Mouse (Mus musculus) adipocyte (in vitro differentiated cells): ENCODE data around the gene Ppard.

Experiments used
- DNase-seq: peaks from one replicate; pipeline ENCODE4 v3.0.0-alpha.2; 2016; ENCODE audit warnings: low spot score

The Ppard gene

GRCm38 (mm10) chr17:28255651-28256050 is 23.2 kb downstream of the Ppard start:
- no peak for DNase-seq

GRCm38 (mm10) chr17:28256651-28257328 is 24.3 kb downstream of the Ppard start:
- peak; percentile 85 for DNase-seq

GRCm38 (mm10) chr17:28258325-28258724 is 25.8 kb downstream of the Ppard start:
- no peak for DNase-seq

DNA sequence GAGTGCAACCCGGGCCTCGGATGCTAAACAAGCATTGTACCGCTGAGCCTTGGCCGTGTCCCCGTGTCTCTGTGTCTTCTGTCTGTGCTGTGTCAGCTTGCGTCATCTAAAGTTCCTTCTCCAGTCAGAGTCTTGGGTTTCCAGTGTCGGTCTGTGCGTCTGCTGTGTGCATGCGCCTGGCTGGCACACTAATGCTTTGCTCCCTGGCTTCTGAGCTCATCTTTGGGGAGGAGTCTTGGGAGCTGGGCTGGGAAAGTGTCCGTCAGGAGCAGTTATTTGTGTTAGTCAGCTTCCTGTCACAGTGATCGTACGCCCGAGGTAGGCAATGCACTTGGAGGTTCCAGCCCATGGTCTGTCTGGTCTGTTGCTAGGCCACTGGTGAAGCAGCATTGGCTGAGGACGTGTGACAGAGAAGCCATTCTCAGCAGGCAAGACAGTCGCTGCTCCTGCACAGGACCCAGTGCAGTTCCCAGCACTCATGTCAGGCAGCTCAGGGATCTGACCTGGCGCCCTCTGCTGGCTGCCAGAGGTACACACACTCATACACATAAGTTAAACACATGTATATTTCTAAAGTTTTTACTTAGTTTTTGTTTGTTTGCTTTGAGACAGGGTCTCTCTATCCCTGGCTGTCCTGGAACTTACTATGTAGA is 27.5 kb downstream of the Ppard start:
- peak; percentile 65 for DNase-seq

- no peak for DNase-seq
These were observed 28.0 kb downstream of the Ppard start for GRCm38 (mm10) chr17:28260543-28260909.

DNA sequence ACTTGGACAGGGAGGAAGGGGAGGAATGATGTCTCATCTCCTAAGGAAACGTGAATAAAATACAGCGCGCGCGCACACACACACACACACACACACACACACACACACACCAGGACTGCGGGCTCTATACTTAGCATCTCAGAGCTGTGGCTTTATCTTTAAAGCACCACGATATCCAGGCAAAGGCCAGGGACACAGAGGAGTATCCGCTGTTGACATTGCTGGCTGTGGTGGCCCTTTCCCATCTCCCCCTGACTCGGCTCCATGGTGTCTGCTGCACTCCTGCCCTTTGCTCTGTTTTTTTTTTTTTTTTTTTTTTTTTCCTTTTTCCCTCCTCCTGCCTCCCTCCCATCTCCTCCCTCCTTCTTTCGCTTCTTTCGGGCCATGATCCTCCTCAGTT is 29.3 kb downstream of the Ppard start:
- no peak for DNase-seq

DNA sequence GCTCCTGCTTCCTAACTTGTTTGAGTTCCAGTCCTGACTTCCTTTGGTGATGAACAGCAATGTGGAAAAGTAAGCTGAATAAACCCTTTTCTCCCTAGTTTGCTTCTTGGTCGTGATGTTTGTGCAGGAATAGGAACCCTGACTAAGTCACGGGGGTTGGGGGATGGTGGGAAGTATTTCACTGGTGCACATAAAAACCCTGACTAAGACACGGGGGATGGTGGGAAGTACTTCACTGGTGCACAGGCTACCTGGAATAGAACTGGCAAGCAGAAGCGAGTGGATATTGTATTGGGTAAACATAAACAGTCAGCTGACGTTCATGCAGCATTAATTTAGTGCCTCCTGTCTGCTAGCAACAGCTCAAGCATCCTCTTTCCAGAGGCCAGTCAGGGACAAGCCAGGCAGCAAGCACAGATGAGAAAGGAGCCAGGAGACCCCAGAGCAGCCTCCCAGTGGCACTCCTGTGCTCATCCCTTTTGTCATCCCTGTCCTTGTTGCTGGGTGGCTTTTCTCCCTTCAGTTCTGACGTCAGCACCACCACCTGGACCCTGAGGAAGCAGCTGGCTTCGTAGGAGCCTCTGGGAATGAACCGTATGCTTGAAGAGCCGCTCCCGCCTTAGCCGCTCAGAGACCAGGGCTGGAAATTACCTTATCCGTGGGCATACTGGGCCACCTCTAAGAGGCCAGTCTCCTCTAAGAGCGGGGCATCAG is 30.8 kb downstream of the Ppard start:
- no peak for DNase-seq

GRCm38 (mm10) chr17:28267251-28267650 is 34.8 kb downstream of the Ppard start:
- no peak for DNase-seq

GRCm38 (mm10) chr17:28270165-28270564 is 37.7 kb downstream of the Ppard start:
- no peak for DNase-seq

DNA sequence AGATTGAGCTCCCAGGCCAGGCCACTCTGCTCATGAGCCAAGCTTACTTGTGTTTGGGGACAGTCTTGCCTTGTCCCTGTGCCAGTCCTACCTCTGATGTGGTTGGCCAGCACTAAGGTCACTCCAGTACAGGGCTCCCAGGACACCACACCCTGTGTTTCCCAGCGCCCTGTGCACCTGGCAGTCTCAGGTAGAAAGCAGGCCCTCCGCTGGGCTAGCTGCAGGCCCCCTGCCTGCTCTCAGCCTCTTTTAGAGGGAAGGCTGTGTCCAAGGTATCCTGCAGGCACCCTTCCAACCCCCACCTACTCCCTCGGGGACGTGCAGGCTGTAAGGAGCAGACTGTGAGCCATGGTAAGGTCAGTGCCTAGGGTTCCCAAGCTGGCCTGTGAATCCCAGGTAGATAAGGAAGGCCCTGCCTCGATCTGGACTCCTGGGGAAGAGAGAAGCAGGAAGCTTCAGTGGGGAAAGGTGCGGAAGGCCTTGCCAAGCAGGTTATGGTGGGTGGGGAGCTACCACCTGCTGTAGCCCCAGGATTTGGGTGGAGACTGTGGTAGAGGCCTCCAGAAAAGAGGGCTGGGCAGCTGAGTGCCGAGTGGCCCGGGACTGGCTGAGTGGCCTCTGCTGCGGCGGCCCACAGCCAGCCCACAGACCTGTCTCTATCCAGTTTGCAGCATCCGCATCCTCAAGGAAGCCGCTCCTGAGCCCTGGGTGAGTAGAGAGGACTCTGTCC is 39.2 kb downstream of the Ppard start:
- DNase-seq: no peak

DNA sequence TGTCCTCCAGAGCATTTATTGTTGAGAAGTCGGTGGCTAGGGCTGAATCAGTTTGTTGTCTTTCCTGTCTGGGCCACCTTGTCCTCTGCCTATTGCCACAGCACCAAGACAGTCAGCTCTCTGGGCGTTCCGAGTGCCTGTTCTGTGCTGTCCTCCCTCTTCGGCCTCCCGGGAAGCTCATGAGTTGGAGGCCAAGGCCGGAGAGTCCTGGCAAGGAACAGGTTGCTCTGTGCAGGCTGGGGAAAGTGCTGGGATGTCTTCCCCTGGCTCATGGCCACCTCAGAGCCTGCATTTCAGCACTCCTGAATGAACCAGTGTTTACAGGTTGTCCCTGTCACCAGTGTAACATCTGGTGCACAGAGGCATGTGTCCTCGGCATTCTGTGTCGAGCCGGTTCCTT is 39.8 kb downstream of the Ppard start:
- no peak for DNase-seq

DNA sequence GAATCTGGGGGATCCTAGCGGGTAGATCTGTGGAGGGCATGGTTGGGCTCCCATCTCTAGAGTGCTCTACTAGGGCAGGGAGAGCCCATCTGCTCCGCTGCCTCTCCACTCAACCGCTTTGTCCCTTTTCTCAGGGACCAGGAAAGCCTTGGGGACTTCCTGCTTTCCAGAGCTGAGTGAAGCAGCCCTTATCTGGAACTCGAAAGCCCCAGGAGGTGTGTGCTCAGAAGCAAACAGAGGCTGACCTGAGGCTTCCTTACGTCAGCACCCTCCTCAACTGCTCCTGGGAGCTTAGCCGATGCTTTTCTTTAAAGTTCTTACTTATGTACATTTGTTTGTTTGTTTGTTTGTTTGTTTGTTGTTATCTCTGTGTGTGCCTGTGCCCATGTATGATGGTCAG is 40.3 kb downstream of the Ppard start:
- DNase-seq: no peak

DNA sequence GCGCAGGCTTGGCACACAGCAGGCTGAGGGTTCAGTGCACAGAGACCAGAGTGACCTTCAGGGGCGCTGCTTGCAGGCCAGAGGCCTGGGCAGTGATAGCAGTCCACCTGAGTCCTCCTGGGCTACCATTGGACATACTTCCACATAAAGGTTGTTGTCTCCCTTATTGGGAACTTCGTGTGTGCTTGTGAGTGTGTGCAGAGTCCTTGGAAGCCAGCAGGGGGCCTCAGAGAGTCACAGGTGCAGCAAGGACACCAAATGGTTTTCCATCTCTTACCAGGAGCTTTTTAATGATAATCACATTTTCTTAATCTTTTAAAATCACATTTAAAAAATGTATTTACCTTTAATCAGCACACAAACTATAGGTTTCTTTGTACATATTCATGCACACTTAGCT is 42.2 kb downstream of the Ppard start:
- no peak for DNase-seq

- DNase-seq: no peak
These were observed 44.7 kb downstream of the Ppard start for GRCm38 (mm10) chr17:28277226-28277625.

DNA sequence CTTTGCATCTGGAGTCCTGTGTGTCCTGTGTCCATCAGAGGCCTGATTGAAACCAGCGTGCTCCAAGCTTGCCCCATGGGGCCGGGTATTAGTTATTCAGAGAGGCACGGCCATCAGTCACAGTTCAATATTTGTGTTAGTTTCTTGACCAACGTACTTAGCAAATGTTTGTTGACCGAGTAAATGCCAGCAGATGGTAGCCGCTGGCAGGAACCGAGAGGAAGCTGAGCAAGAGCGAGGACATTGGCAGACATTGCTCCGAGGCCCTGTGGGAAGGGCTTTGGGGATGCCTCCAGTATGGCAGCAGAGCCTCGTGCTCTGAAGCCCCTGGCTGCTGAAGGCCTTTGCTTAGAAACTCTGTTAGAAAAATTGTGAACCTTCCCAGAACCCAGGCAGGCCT is 45.2 kb downstream of the Ppard start:
- no peak for DNase-seq

DNA sequence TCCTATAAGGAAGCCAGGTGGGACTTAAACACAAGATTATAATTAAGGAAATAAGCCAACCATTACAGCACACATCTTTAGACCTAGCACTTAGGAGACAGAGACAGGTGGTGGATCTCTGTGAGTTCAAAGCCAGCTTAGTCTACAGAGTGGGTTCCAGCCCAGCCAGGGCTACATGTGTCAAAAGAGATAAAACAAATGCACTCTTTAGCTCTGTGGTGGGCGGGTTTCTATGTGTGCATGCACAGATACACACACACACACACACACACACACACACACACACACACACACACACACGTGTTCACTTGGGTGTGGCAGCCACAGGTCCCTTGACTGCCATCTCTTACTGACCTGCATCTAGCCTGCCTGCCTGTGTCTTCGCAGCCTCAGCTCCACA is 45.7 kb downstream of the Ppard start:
- DNase-seq: no peak

DNA sequence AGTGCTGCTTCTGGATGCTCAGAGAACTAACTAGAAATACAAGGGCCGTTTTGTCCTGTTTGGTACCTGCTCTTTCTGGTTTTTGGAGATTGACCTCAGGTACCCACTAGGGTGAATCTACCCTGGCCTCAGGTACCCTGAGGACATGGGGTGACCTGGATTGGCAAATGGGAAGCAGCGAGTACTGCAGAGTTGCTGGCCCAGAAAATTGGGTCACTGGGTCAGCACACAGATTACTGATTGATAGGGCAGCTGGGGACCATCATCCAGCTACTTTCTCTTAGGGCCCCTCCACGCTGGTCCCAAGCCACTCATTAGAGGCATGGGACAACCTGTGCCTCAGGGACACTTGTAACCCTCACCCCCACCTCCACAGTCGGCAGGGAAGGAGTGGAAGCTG is 46.7 kb downstream of the Ppard start:
- no peak for DNase-seq

DNA sequence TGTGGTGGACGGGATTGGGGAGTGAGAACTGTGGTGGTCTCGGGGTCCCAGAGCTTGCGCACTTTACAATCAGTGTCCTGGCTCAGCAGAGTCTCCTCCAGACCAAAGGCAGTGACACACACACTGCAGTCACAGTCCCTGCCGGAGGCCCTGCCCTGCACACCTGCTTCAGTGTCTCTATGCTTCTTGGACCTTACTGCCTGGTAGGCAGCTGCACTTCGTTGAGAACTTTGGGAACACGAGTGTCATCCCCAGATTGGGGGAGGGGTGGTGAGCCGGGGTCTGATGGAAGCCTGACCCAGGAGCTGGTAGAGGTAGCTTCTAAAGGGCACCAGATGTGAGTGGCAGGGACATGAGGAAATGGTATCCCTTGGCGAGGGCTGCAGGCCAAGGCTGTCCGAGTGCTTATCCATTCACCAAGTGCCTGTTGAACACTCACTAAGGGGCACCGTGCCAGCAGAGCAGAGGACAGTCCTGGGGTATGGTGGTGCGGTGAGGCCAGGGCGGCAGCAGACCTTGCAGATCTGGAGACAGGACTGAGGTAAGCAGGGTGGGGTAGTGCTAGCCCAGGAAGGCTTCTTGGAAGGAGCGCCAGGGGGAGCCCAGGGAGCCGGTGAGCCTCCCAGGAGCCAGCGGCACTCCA is 47.4 kb downstream of the Ppard start:
- DNase-seq: peak; percentile 41

DNA sequence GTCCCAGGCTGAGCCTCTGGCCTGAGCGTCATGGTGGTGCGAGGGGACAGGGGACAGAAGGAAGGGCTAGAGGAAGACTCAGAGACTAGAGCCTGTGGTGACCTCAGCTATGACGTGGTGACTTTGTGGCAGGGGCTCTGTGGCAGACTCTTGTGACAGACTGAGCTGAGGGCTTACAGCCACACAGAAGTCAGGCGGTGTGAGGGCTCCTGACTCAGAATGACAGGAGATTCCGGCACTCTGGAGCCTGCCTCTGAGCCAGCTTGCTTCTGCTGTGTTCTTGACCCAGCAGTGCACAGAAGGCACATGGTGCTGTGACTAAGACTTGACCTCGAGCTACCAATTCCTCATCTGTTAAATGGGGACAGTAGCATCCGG is 47.9 kb downstream of the Ppard start:
- no peak for DNase-seq

DNA sequence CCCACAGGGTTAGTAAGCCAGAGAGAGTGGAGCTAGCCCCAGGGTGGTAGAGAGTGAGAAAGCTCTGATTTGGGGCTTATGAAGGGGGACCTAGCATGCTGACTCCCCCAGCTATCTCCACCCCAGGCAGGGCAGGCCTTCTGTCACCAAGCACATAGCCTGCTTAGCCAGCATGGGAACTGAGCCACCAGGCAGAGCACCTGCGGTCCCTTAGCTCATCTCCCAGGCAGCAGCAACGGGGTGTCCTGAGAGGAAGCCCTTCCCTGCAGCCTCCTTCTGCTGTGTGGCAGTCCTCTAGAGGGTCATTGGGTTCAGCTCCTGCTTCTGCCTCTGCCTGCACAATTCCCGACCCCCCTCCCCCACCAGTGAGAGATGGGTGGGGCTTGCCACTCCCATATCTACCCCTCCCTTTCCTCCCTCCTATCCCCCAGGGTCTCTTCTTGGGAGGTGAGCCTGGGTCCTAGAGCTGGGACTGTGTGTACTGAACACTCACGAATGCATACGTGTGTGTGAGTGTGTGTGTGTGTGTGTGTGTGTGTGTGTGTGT is 48.4 kb downstream of the Ppard start:
- no peak for DNase-seq

- DNase-seq: no peak
These were observed 49.5 kb downstream of the Ppard start for GRCm38 (mm10) chr17:28281866-28282441.

- DNase-seq: peak; percentile 29
These were observed 50.7 kb downstream of the Ppard start for GRCm38 (mm10) chr17:28283199-28283598.
